Mouse (Mus musculus): ENCODE results near the gene Pbx3. TPM values are rescaled to one million over a fixed set of nuclear protein-coding genes. Genes with fewer than 3 reads are reported as not detected.

The Pbx3 gene
- polyA plus RNA-seq (2017; shearing (Covaris generic)) = 0.86 TPM

GRCm38 (mm10) chr2:34372305-34373301 is at the start of gene Pbx3:
Gene Pbx3, minus strand, starts transcription at chr2:34373142.

GRCm38 (mm10) chr2:34406601-34407464 is 33.9 kb upstream of the Pbx3 start, which contains the start of gene Mapkap1:
Gene Mapkap1, plus strand, starts transcription at chr2:34406771.

Other genes with a start within 250 kb of the Pbx3 start
- 65.4 TPM for gene Mapkap1, start 33.6 kb upstream of the Pbx3 start, polyA plus RNA-seq (2017; shearing (Covaris generic))

Measured in activated CD4-positive, CD25-positive, alpha-beta regulatory T cell, adult 9 weeks (primary cell).